Mouse (Mus musculus) common myeloid progenitor, adult 5-6 weeks (primary cell): ENCODE measurements around the gene Apol6. TPM values are rescaled to one million over a fixed set of nuclear protein-coding genes. Genes with fewer than 3 reads are reported as not detected.

ENCODE experiments used
- ATAC-seq: replicated peaks from 2 replicates; pipeline ENCODE4 v1.8.0; 2016; ENCODE audit warnings: low read depth, mild to moderate bottlenecking, moderate TSS enrichment, inconsistent platforms; ENCODE audit not compliant: poor library complexity, severe bottlenecking
- total RNA-seq: library from RNA; stranded (forward); fragments of 200-1000, 187-1606 nt; gene quantifications from 2 replicates; pipeline ENCODE4 v1.2.3, GENCODE M21; 2017

The Apol6 gene
- total RNA-seq, 1 experiment from 2014 or later = not detected

- no peak for ATAC-seq
These were observed 58.2 kb downstream of the Apol6 start for GRCm38 (mm10) chr15:77102685-77103084.

- ATAC-seq = no peak
These were observed 60.0 kb downstream of the Apol6 start for GRCm38 (mm10) chr15:77104349-77105158.

- no peak for ATAC-seq
These were observed 60.7 kb downstream of the Apol6 start for GRCm38 (mm10) chr15:77105273-77105672.

Other genes starting within 250 kb of the Apol6 start
- gene Zfp251, start 173.3 kb upstream of the Apol6 start, total RNA-seq = 9.9 and 10.5 TPM in 2 replicates
- 8.3 and 12.1 TPM in 2 replicates for gene Zfp7, start 165.5 kb upstream of the Apol6 start, total RNA-seq
- gene Gm49527, start 165.4 kb upstream of the Apol6 start, total RNA-seq = not detected in 2 replicates
- gene Zfp647, start 119.3 kb upstream of the Apol6 start, total RNA-seq = 4.7 and 5.2 TPM in 2 replicates
- 40.5 and 41.1 TPM in 2 replicates for gene 1110038F14Rik, start 96.2 kb upstream of the Apol6 start, total RNA-seq
- not detected in 2 replicates for gene Mb, start 5.9 kb downstream of the Apol6 start, total RNA-seq